Mouse (Mus musculus) embryonic facial prominence, embryonic 13.5 days (tissue): ENCODE measurements around the gene Rpl37. TPM values are rescaled to one million over a fixed set of nuclear protein-coding genes. Genes with fewer than 3 reads are reported as not detected.
"Not testable (repeated sequence)": the region's sequence is repeated elsewhere in the genome, so short reads cannot be mapped to it uniquely, and the experiment has no call there.

ENCODE experiments used
- ATAC-seq: fragments of 200-750 bp; cut with Nextera tagmentation; 2 replicates; pipeline ENCODE4 v1.8.0; 2017; ENCODE audit warnings: low read depth; ENCODE audit not compliant: insufficient number of reproducible peaks, insufficient read depth, low FRiP score, low TSS enrichment
- H3K27ac ChIP-seq: fragments of 300-500 bp; sonication (generic); 2 replicates; pipeline ENCODE4 v1.5.1; 2015; ENCODE audit warnings: moderate library complexity, mild to moderate bottlenecking, inconsistent platforms
- H3K27me3 ChIP-seq: fragments of 300-500 bp; sonication (generic); 2 replicates; pipeline ENCODE4 v1.6.1; 2015; ENCODE audit warnings: mild to moderate bottlenecking, inconsistent platforms
- H3K36me3 ChIP-seq: fragments of 300-500 bp; sonication (generic); 2 replicates; pipeline ENCODE4 v1.6.1; 2015; ENCODE audit warnings: mild to moderate bottlenecking, inconsistent platforms
- H3K4me1 ChIP-seq: fragments of 300-500 bp; sonication (generic); 2 replicates; pipeline ENCODE4 v1.6.1; 2015; ENCODE audit warnings: inconsistent platforms
- H3K4me2 ChIP-seq: fragments of 300-500 bp; sonication (generic); 2 replicates; pipeline ENCODE4 v1.6.1; 2015; ENCODE audit warnings: moderate library complexity, mild to moderate bottlenecking, inconsistent platforms
- H3K4me3 ChIP-seq: fragments of 300-500 bp; sonication (generic); 2 replicates; pipeline ENCODE4 v1.5.1; 2015; ENCODE audit warnings: mild to moderate bottlenecking, inconsistent platforms
- H3K9ac ChIP-seq: fragments of 300-500 bp; sonication (generic); 2 replicates; pipeline ENCODE4 v1.6.1; 2015; ENCODE audit warnings: mild to moderate bottlenecking, inconsistent platforms
- H3K9me3 ChIP-seq: fragments of 300-500 bp; sonication (generic); 2 replicates; pipeline ENCODE4 v1.6.1; 2016; ENCODE audit warnings: inconsistent platforms
- WGBS: fragments of 180-500 bp; shearing (Covaris S2); methylation state at CpG from one replicate; pipeline ENCODE4 v1.1.7; 2015; ENCODE audit warnings: mixed read lengths; 5-methylcytosine and 5-hydroxymethylcytosine counted together
- polyA plus RNA-seq: library from polyadenylated mRNA; unstranded; fragments of >200 nt; fragmentation: Nextera tagmentation; extraction: Ambion mirVana; gene quantifications from 2 replicates; pipeline ENCODE4 v1.2.1, GENCODE M21; 2015

The Rpl37 gene
- polyA plus RNA-seq, 1 experiment from 2014 or later: 689 TPM

DNA sequence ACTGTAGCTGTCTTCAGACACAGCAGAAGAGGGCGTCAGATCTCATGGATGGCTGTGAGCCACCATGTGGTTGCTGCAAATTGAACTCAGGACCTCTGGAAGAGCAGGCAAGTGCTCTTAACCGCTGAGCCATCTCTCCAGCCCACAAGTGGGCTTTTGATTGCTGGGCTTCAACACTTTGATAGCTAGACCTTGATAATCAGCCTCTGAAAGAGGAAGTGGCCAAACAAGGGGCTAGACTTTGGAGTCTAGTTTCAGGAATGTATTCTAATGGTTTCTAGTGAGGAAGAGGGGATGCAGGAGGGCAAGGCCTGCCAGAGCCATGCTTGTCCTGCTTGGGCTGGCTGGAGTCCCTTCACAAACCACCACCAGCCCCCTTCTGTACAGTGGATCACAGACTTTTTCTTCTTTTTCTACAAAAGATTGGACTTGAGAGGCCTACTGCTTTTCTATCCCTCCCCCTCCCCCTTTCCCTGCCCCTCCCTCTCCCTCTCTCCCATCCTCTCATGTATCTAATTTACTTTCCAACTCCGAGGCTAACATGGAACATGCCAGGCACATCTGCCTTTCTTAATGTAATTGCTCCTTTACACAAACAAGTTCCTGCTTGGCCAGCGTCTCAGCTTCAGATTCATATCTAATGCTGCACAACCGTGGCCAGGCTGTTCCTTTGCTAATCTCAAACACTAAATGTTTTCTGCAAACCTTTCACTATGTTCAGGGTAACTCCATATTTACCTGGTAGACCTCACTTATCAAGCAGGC lies 11.9 kb downstream of the Rpl37 start:
- H3K4me3 ChIP-seq: no peak overlapping the region
- H3K9me3 ChIP-seq: no peaks in the 10 kb centered on the region
- 0 out of 2 replicates have a peak, but pooled peaks have one; percentile 48 for ATAC-seq
- H3K36me3 ChIP-seq: peaks cover 16% of the 10 kb centered on the region
- H3K4me1 ChIP-seq: peaks cover 10% of the 10 kb centered on the region
- no peak overlapping the region for H3K4me2 ChIP-seq
- H3K27me3 ChIP-seq: no peaks in the 10 kb centered on the region
- H3K27ac ChIP-seq: peak overlapping the region; percentile 76
- H3K9ac ChIP-seq: no peak overlapping the region
- WGBS: 31% methylated on average over 5 of the region's 5 CpGs

DNA sequence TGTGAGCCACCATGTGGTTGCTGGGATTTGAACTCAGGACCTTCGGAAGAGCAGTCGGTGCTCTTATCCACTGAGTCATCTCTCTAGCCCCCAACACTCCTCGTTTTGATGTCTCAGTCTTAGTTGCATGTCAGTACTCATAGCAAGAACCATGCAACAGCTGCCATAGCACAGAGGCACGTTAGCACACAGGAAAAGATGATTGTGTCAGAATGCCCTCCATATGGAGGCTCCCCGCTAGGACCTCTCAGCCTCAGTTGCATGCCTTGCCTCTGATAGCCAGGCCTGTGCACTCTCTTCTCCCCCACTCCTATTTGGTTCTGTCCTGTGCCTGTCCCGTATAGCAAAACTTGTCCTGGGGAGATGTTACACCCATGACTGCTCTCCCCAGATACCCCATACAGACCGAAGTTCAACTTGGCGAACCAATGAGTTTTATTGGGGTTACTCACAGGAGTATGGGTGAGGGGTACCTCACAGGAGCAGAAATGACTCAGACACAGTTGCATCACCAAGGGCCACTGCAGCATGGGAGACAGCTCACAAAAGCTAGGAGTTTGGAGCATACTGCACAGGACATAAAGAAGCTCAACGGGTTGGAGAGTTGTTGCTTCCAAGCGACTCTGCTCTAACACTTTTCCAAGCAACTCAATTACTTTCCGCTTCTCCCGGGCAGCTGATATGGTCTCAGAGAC lies 12.8 kb downstream of the Rpl37 start:
- 88% methylated on average over 12 of the region's 12 CpGs for WGBS
- Histone ChIP-seq H3K36me3 (peaks cover 10% of the 10 kb centered on the region), H3K9me3 (no peaks in the 10 kb centered on the region), H3K4me1 (peaks cover 10% of the 10 kb centered on the region), H3K9ac (no peak overlapping the region), H3K27ac (peak overlapping the region; percentile 76; the same call in 1 of the 2 replicates), H3K4me2 (no peak overlapping the region), H3K4me3 (no peak overlapping the region), H3K27me3 (no peaks in the 10 kb centered on the region)
- no peak for ATAC-seq

GRCm38 (mm10) chr15:5130887-5131668 lies 14.6 kb downstream of the Rpl37 start:
- not testable (repeated sequence) for H3K4me2 ChIP-seq, H3K27me3 ChIP-seq, H3K9me3 ChIP-seq, ATAC-seq, H3K27ac ChIP-seq, H3K36me3 ChIP-seq, H3K4me3 ChIP-seq, H3K9ac ChIP-seq
- peaks cover 10% of the 10 kb centered on the region for H3K4me1 ChIP-seq
- WGBS: 86% methylated on average over 14 of the region's 14 CpGs

- H3K27me3 ChIP-seq: no peaks in the 10 kb centered on the region
- H3K4me2 ChIP-seq: no peak overlapping the region
- H3K27ac ChIP-seq: no peak overlapping the region
- no peaks in the 10 kb centered on the region for H3K36me3 ChIP-seq
- no peak for ATAC-seq
- 67% methylated on average over 3 of the region's 3 CpGs for WGBS
- no peak overlapping the region for H3K4me3 ChIP-seq
- H3K9ac ChIP-seq: no peak overlapping the region
- peaks cover 17% of the 10 kb centered on the region for H3K4me1 ChIP-seq
- no peaks in the 10 kb centered on the region for H3K9me3 ChIP-seq
Observed at GRCm38 (mm10) chr15:5133301-5133700, 16.9 kb downstream of the Rpl37 start.

DNA sequence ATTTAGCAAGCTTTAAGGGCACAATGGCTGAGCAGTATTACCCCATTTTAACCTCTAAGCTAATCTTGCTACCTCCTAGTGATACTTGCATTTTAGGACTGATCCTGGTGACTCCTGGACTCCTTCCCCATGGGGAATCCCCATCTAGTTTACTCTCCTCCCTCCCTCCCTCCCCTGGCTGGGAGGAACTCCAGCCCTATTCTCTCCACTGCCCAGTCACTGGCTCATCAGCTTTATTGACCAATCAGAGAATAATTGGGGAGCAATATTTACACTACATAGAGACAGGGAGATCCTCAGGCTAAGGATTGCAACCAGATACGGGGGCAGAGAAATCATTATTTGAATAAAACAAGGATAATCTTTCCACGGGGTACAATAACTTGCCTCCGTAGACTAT lies 17.7 kb downstream of the Rpl37 start:
- no peak for ATAC-seq
- 80% methylated on average over 3 of the region's 3 CpGs for WGBS
- Histone ChIP-seq H3K9ac (no peak overlapping the region), H3K4me2 (no peak overlapping the region), H3K27me3 (no peaks in the 10 kb centered on the region), H3K4me1 (peaks cover 13% of the 10 kb centered on the region), H3K4me3 (no peak overlapping the region), H3K27ac (no peak overlapping the region), H3K36me3 (no peaks in the 10 kb centered on the region), H3K9me3 (no peaks in the 10 kb centered on the region)

GRCm38 (mm10) chr15:5134945-5135483 lies 18.6 kb downstream of the Rpl37 start:
- H3K27ac ChIP-seq: no peak overlapping the region
- H3K36me3 ChIP-seq: no peaks in the 10 kb centered on the region
- no peak overlapping the region for H3K4me3 ChIP-seq
- no peak overlapping the region for H3K4me2 ChIP-seq
- no peak overlapping the region for H3K9ac ChIP-seq
- no peaks in the 10 kb centered on the region for H3K9me3 ChIP-seq
- WGBS: 77% methylated on average over 8 of the region's 8 CpGs
- H3K27me3 ChIP-seq: no peaks in the 10 kb centered on the region
- ATAC-seq: no peak
- H3K4me1 ChIP-seq: peaks cover 13% of the 10 kb centered on the region

GRCm38 (mm10) chr15:5138021-5138856 lies 21.8 kb downstream of the Rpl37 start:
- no peak overlapping the region for H3K9ac ChIP-seq
- no peaks in the 10 kb centered on the region for H3K9me3 ChIP-seq
- no peak overlapping the region for H3K4me3 ChIP-seq
- ATAC-seq: peak; percentile 79
- no peaks in the 10 kb centered on the region for H3K36me3 ChIP-seq
- 48% methylated on average over 9 of the region's 9 CpGs for whole genome bisulfite sequencing
- peak overlapping the region; percentile 26 for H3K4me2 ChIP-seq
- H3K27me3 ChIP-seq: no peaks in the 10 kb centered on the region
- H3K27ac ChIP-seq: peak overlapping the region; percentile 68
- H3K4me1 ChIP-seq: peaks cover 13% of the 10 kb centered on the region

DNA sequence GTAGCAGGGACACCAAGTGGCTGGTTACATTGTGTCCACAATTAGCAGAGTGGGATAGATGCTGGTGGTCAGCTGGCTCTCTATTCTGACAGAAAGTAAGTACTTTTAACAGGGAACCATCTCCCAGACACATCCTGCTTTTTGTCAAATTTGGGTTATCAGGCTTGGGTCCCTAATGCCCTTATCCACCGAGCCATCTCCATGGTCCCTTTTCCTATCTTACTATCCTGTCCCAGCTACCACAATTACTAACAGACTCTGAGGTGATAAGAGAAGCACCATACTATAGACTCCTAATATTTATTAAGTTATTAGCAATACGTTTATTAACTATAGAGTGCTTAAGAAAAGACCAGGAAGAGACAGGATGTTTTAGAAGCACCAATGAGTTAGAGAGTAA lies 22.9 kb downstream of the Rpl37 start:
- Histone ChIP-seq H3K9ac (no peak overlapping the region), H3K4me2 (no peak overlapping the region), H3K9me3 (no peaks in the 10 kb centered on the region), H3K4me1 (peaks cover 13% of the 10 kb centered on the region), H3K4me3 (no peak overlapping the region), H3K27me3 (no peaks in the 10 kb centered on the region), H3K36me3 (no peaks in the 10 kb centered on the region), H3K27ac (no peak overlapping the region)
- no peak for ATAC-seq
- 87% methylated on average over 2 of the region's 2 CpGs for WGBS

DNA sequence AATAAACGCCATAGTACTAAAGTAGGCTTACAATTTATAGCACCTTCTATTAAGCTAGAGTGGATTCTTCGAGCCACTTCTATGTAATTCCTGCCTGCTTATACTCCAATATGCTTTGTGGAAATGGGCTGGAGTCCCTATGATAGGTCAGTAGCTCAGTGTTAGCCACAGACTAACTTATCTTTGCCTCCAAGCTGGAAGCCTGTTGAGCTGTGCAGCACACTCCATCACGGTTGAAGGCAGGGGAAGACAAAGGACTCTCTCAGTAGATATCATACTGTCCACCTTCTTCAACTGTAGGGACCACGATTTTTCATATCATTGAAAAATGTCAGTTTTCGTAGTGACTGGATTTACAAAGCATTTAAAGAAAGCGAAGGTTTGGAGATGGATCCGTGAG lies 23.4 kb downstream of the Rpl37 start:
- no peak for ATAC-seq
- no peak overlapping the region for H3K9ac ChIP-seq
- no peak overlapping the region for H3K4me3 ChIP-seq
- WGBS: 87% methylated on average over 7 of the region's 7 CpGs
- no peak overlapping the region for H3K4me2 ChIP-seq
- H3K27me3 ChIP-seq: no peaks in the 10 kb centered on the region
- H3K27ac ChIP-seq: no peak overlapping the region
- no peaks in the 10 kb centered on the region for H3K9me3 ChIP-seq
- H3K36me3 ChIP-seq: no peaks in the 10 kb centered on the region
- peaks cover 14% of the 10 kb centered on the region for H3K4me1 ChIP-seq

DNA sequence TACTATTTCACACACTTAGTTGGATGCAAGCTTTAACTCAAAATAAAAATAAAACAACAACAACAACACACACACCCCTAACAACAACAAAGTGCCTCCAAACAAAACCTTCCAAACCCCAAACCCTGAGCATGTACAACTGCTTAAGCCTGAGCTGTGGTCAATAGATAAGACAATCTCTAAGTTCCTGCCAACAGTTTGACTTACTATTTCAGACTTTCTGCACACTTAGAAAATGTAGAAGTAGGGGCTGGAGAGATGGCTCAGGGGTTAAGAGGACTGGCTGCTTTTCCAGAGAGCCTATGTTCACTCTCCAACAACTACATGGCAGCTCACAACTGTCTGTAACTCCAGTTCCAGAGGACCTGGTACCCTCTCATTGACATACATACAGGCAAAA lies 23.9 kb downstream of the Rpl37 start:
- no peaks in the 10 kb centered on the region for H3K36me3 ChIP-seq
- no peak overlapping the region for H3K9ac ChIP-seq
- no peak overlapping the region for H3K4me3 ChIP-seq
- H3K27ac ChIP-seq: no peak overlapping the region
- H3K4me2 ChIP-seq: no peak overlapping the region
- peaks cover 19% of the 10 kb centered on the region for H3K4me1 ChIP-seq
- no peak for ATAC-seq
- H3K27me3 ChIP-seq: no peaks in the 10 kb centered on the region
- H3K9me3 ChIP-seq: no peaks in the 10 kb centered on the region

DNA sequence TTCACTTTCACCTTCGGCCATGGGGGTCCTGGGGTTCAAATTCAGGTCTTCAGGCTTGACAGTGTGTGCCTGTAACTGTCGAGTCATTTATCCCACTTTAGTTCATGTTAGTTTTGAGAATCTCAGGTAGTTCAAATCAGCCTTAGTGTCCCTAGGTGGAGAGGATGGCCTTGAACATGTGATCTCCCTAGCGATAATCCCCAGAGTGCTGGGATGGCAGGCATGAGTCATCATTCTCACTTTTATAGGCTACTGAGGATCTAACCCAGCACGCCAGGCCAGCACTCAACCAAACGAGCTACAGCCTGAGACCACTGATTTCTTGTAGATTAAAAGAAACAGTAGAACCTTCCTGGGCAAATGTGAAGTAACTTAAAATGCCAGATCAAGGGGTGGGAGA lies 25.6 kb downstream of the Rpl37 start:
- H3K4me2 ChIP-seq: no peak overlapping the region
- no peaks in the 10 kb centered on the region for H3K9me3 ChIP-seq
- no peaks in the 10 kb centered on the region for H3K27me3 ChIP-seq
- WGBS: 68% methylated on average over 5 of the region's 5 CpGs
- ATAC-seq: no peak
- peaks cover 22% of the 10 kb centered on the region for H3K4me1 ChIP-seq
- no peaks in the 10 kb centered on the region for H3K36me3 ChIP-seq
- no peak overlapping the region for H3K4me3 ChIP-seq
- H3K27ac ChIP-seq: no peak overlapping the region
- no peak overlapping the region for H3K9ac ChIP-seq
